Mouse (Mus musculus): ENCODE measurements around the gene Shisal2a.
A peak's percentile ranks its signal among the peaks of the same experiment; 100 is the strongest.

Shisal2a gene

GRCm38 (mm10) chr4:108337817-108338216, 45.3 kb downstream of the Shisal2a start:
- no peak for DNase-seq (ENCODE audit: low spot score in 2 of 2)

GRCm38 (mm10) chr4:108336765-108337164, 46.4 kb downstream of the Shisal2a start:
- no peak for DNase-seq (ENCODE audit: low spot score in 2 of 2)

GRCm38 (mm10) chr4:108335413-108335812, 47.7 kb downstream of the Shisal2a start:
- DNase-seq (ENCODE audit: low spot score in 2 of 2), result no peak

GRCm38 (mm10) chr4:108332041-108332440, 51.1 kb downstream of the Shisal2a start:
- no peak for DNase-seq (ENCODE audit: low spot score in 2 of 2)

GRCm38 (mm10) chr4:108329840-108330239, 53.3 kb downstream of the Shisal2a start:
- DNase-seq (ENCODE audit: low spot score in 2 of 2), result no peak

- DNase-seq (ENCODE audit: low spot score in 2 of 2), result peak; percentile 95 to 97
These were observed 55.2 kb downstream of the Shisal2a start, which contains the start of gene Coa7 for GRCm38 (mm10) chr4:108327730-108328484. Coa7 (plus strand) TSS chr4:108328140.

GRCm38 (mm10) chr4:108327071-108327579, 56.0 kb downstream of the Shisal2a start:
- DNase-seq (ENCODE audit: low spot score in 2 of 2), result peak in 1 of 2 experiments; percentile 32

- no peak for DNase-seq (ENCODE audit: low spot score in 2 of 2)
These were observed 59.6 kb downstream of the Shisal2a start for GRCm38 (mm10) chr4:108323588-108323987.

GRCm38 (mm10) chr4:108320627-108321380, 62.3 kb downstream of the Shisal2a start:
- DNase-seq (ENCODE audit: low spot score in 2 of 2), result no peak

- peak; percentile 34 to 36 for DNase-seq (ENCODE audit: low spot score in 2 of 2)
These were observed 63.4 kb downstream of the Shisal2a start for GRCm38 (mm10) chr4:108319747-108320146.

GRCm38 (mm10) chr4:108318649-108319615, 64.2 kb downstream of the Shisal2a start:
- DNase-seq (ENCODE audit: low spot score in 2 of 2), result peak; percentile 73 to 81

Measured in thymus, postnatal 10 days (tissue).